Mouse (Mus musculus): ENCODE data around the gene Rbm33.

Gene Rbm33

GRCm38 (mm10) chr5:28329024-28329806 lies 12.3 kb downstream of the Rbm33 start:
- DNase-seq = peak; percentile 61

- no peak for DNase-seq
These were observed 16.8 kb downstream of the Rbm33 start for GRCm38 (mm10) chr5:28333731-28334130.

- DNase-seq = no peak
These were observed 35.1 kb downstream of the Rbm33 start for GRCm38 (mm10) chr5:28351857-28352513.

GRCm38 (mm10) chr5:28355614-28356013 lies 38.7 kb downstream of the Rbm33 start:
- DNase-seq = no peak

- no peak for DNase-seq
These were observed 43.8 kb downstream of the Rbm33 start for GRCm38 (mm10) chr5:28360745-28361144.

- DNase-seq = no peak
These were observed 51.1 kb downstream of the Rbm33 start for GRCm38 (mm10) chr5:28368056-28368455.

- no peak for DNase-seq
These were observed 53.9 kb downstream of the Rbm33 start for GRCm38 (mm10) chr5:28370836-28371235.

GRCm38 (mm10) chr5:28372172-28372664 lies 55.3 kb downstream of the Rbm33 start:
- no peak for DNase-seq

GRCm38 (mm10) chr5:28373498-28374427 lies 56.8 kb downstream of the Rbm33 start:
- DNase-seq = no peak

- no peak for DNase-seq
These were observed 60.4 kb downstream of the Rbm33 start for GRCm38 (mm10) chr5:28377299-28377698.

GRCm38 (mm10) chr5:28382289-28382688 lies 65.4 kb downstream of the Rbm33 start:
- no peak for DNase-seq

- no peak for DNase-seq
These were observed 69.9 kb downstream of the Rbm33 start for GRCm38 (mm10) chr5:28386783-28387182.

- no peak for DNase-seq
These were observed 70.7 kb downstream of the Rbm33 start for GRCm38 (mm10) chr5:28387531-28388179.

- peak; percentile 47 for DNase-seq
These were observed 71.3 kb downstream of the Rbm33 start for GRCm38 (mm10) chr5:28388184-28388583.

GRCm38 (mm10) chr5:28390189-28390588 lies 73.3 kb downstream of the Rbm33 start:
- no peak for DNase-seq

GRCm38 (mm10) chr5:28397344-28397743 lies 80.4 kb downstream of the Rbm33 start:
- no peak for DNase-seq

- no peak for DNase-seq
These were observed 81.8 kb downstream of the Rbm33 start for GRCm38 (mm10) chr5:28398736-28399135.

GRCm38 (mm10) chr5:28399451-28400115 lies 82.7 kb downstream of the Rbm33 start:
- no peak for DNase-seq

GRCm38 (mm10) chr5:28402756-28403155 lies 85.8 kb downstream of the Rbm33 start:
- no peak for DNase-seq

- DNase-seq = no peak
These were observed 89.7 kb downstream of the Rbm33 start for GRCm38 (mm10) chr5:28406662-28407061.

GRCm38 (mm10) chr5:28412006-28412685 lies 95.2 kb downstream of the Rbm33 start:
- DNase-seq = no peak

Measured in cerebellum, adult 11-12 months (tissue).